Mouse (Mus musculus) MEL (cell line): ENCODE data around the gene Arl15.

ENCODE experiments used
- CHD1 ChIP-seq: IDR thresholded peaks from 2 replicates; pipeline ENCODE4 v1.6.1; 2012; ENCODE audit warnings: low read depth, mild to moderate bottlenecking, inconsistent platforms, low read length, improper control_type of control experiment
- CHD2 ChIP-seq: IDR thresholded peaks from 2 replicates; pipeline ENCODE4 v1.6.1; 2011; ENCODE audit warnings: low read length, improper control_type of control experiment
- CTCF ChIP-seq, 3 experiments: IDR thresholded peaks in 2 of 3; conservative IDR thresholded peaks in 1 of 3; 2 replicates each; pipeline ENCODE4 v1.5.1; 2011 to 2012; ENCODE audit warnings: low read length in 3 of 3, low read depth in 2 of 3, mild to moderate bottlenecking in 2 of 3, improper control_type of control experiment in 1 of 3, inconsistent platforms in 1 of 3, mixed read lengths in 1 of 3, moderate library complexity in 1 of 3; ENCODE audit not compliant: control insufficient read depth in 1 of 3, insufficient read depth in 1 of 3, poor library complexity in 1 of 3, severe bottlenecking in 1 of 3
- EP300 ChIP-seq, 2 experiments: IDR thresholded peaks; 2 replicates each; pipeline ENCODE4 v1.6.1; 2011; ENCODE audit warnings: improper control_type of control experiment in 2 of 2, low read length in 2 of 2, low read depth in 1 of 2, mild to moderate bottlenecking in 1 of 2
- GATA1 ChIP-seq: IDR thresholded peaks from 2 replicates; pipeline ENCODE4 v1.6.1; 2011; ENCODE audit warnings: low read depth, low read length, improper control_type of control experiment
- MAFK ChIP-seq: IDR thresholded peaks from 2 replicates; pipeline ENCODE4 v1.6.1; 2011; ENCODE audit warnings: low read depth, mild to moderate bottlenecking, low read length, improper control_type of control experiment, borderline replicate concordance
- MAX ChIP-seq: IDR thresholded peaks from 2 replicates; pipeline ENCODE4 v1.6.1; 2011; ENCODE audit warnings: low read length, improper control_type of control experiment
- POLR2A ChIP-seq, 2 experiments: IDR thresholded peaks; 2 replicates each; pipeline ENCODE4 v1.6.1; 2011 to 2012; ENCODE audit warnings: low read length in 2 of 2, mild to moderate bottlenecking in 2 of 2, control low read depth in 1 of 2, improper control_type of control experiment in 1 of 2, low read depth in 1 of 2, moderate library complexity in 1 of 2; ENCODE audit not compliant: control insufficient read depth in 1 of 2, insufficient read depth in 1 of 2, poor library complexity in 1 of 2
- POLR2AphosphoS2 ChIP-seq: IDR thresholded peaks from 2 replicates; pipeline ENCODE4 v1.6.1; 2011; ENCODE audit warnings: low read length, improper control_type of control experiment
- RAD21 ChIP-seq: IDR thresholded peaks from 2 replicates; pipeline ENCODE4 v1.6.1; 2011; ENCODE audit warnings: mild to moderate bottlenecking, low read depth, low read length, improper control_type of control experiment
- SMC3 ChIP-seq: IDR thresholded peaks from 2 replicates; pipeline ENCODE4 v1.6.1; 2011; ENCODE audit warnings: low read depth, low read length, improper control_type of control experiment
- TAL1 ChIP-seq: IDR thresholded peaks from 2 replicates; pipeline ENCODE4 v1.6.1; 2012; ENCODE audit warnings: mild to moderate bottlenecking, inconsistent platforms, low read length, moderate library complexity, mixed read lengths
- TBP ChIP-seq: IDR thresholded peaks from 2 replicates; pipeline ENCODE4 v1.8.0; 2011; ENCODE audit warnings: low read depth, low read length, improper control_type of control experiment

DNA sequence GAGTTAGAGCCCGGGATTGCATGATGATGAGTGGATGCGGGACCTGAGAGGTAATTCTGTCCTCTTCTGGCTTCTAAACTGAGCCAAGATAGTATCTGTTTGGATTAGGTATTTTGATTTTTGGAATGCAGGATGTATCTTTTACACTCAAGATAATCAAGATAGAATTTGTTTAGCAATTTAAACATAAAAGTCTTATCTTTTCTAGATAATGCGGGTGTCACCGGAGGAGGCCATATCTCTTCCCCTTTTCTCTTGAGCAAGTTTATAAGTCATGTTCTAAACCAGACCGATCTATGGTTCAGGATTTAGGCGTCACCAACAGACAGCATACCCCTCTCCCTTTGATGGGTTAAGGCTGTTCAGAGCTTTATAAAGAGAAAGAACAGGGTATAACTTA, 3.1 kb downstream of the Arl15 start:
- TF ChIP-seq MAX (no peak), RAD21 (no peak), CHD1 (no peak), GATA1 (peak; percentile 87), SMC3 (no peak), POLR2A (IDR thresholded peaks at IDR 0.05; ENCODE audit: control insufficient read depth in 1 of 2, insufficient read depth in 1 of 2, low read depth in 1 of 2, low read length in 2 of 2, poor library complexity in 1 of 2) (no peak), CTCF (IDR thresholded peaks at IDR 0.05 in 2 of 3, conservative IDR thresholded peaks at IDR 0.05 in 1 of 3; ENCODE audit: control insufficient read depth in 1 of 3, insufficient read depth in 1 of 3, low read depth in 2 of 3, low read length in 3 of 3, poor library complexity in 1 of 3, severe bottlenecking in 1 of 3) (no peak), CHD2 (no peak), MAFK (no peak), POLR2AphosphoS2 (no peak), TAL1 (no peak), TBP (no peak), EP300 (IDR thresholded peaks at IDR 0.05; ENCODE audit: low read depth in 1 of 2, low read length in 2 of 2) (peak; percentile 24 to 82; a peak in 3 of 4 replicates)
